Mouse (Mus musculus) spleen, adult 2 months (tissue): Measurements from ENCODE around the gene Col11a1. TPM values are rescaled to one million over a fixed set of nuclear protein-coding genes. Genes with fewer than 3 reads are reported as not detected.

ENCODE experiments used
- DNase-seq, 2 experiments: peaks; one replicate each; pipeline versions ENCODE4 v3.0.0 to v3.0.0-alpha.2; 2012 to 2021; ENCODE audit warnings: low spot score in 2 of 2, low read depth in 1 of 2
- H3K27ac ChIP-seq: fragments of 200-500 bp; 2 replicates; pipeline ENCODE4 v1.5.1; 2012; ENCODE audit warnings: low read length, inconsistent platforms; ENCODE audit not compliant: insufficient read depth
- H3K27me3 ChIP-seq: fragments of 200-500 bp; 2 replicates; pipeline ENCODE4 v1.6.1; 2012; ENCODE audit warnings: mild to moderate bottlenecking, moderate library complexity, low read length, inconsistent platforms; ENCODE audit not compliant: control insufficient read depth, insufficient read depth
- H3K36me3 ChIP-seq: fragments of 200-500 bp; 2 replicates; pipeline ENCODE4 v1.6.1; 2012; ENCODE audit warnings: mild to moderate bottlenecking, low read length, inconsistent platforms; ENCODE audit not compliant: control insufficient read depth, insufficient read depth
- H3K4me1 ChIP-seq: fragments of 200-500 bp; 2 replicates; pipeline ENCODE4 v1.6.1; 2011; ENCODE audit warnings: inconsistent platforms; ENCODE audit not compliant: control insufficient read depth, insufficient read depth, insufficient read length
- H3K4me3 ChIP-seq: fragments of 200-500 bp; 2 replicates; pipeline ENCODE4 v1.5.1; 2011; ENCODE audit warnings: mild to moderate bottlenecking, inconsistent platforms; ENCODE audit not compliant: insufficient read depth, insufficient read length; ENCODE audit errors: extremely low read depth
- CTCF ChIP-seq: fragments of 200-500 bp; IDR thresholded peaks from 2 replicates; pipeline ENCODE4 v1.5.1; 2011; ENCODE audit warnings: mild to moderate bottlenecking, inconsistent platforms; ENCODE audit not compliant: insufficient read depth, insufficient read length, insufficient replicate concordance; ENCODE audit errors: extremely low read depth
- POLR2A ChIP-seq: fragments of 200-500 bp; IDR thresholded peaks from 2 replicates; pipeline ENCODE4 v1.6.1; 2011; ENCODE audit warnings: low read depth, low read length, inconsistent platforms
- WGBS: fragments of 180-500 bp; shearing (Covaris S2); methylation state at CpG from one replicate; pipeline ENCODE4 v1.1.7; 2018; 5-methylcytosine and 5-hydroxymethylcytosine counted together
- polyA plus RNA-seq: library from polyadenylated mRNA; depleted of rRNA; stranded (reverse); fragments of >200 nt; gene quantifications from 2 replicates; pipeline ENCODE4 v1.2.3, GENCODE M21; 2012

Col11a1 gene
- polyA plus RNA-seq, 1 experiment, result 0.07 TPM

GRCm38 (mm10) chr3:114212255-114212654 lies 181.9 kb downstream of the Col11a1 start:
- Histone ChIP-seq H3K27me3 (no peaks in the 10 kb centered on the region), H3K4me3 (no peak overlapping the region), H3K27ac (no peak overlapping the region), H3K4me1 (no peaks in the 10 kb centered on the region), H3K36me3 (no peaks in the 10 kb centered on the region)
- TF ChIP-seq POLR2A, result no peak
- TF ChIP-seq CTCF, result no peak
- DNase-seq, result no peak
- WGBS, result 82% methylated on average over 4 of the region's 4 CpGs

GRCm38 (mm10) chr3:114216105-114216504 lies 185.8 kb downstream of the Col11a1 start:
- no peak for TF ChIP-seq CTCF
- no peak for TF ChIP-seq POLR2A
- Histone ChIP-seq H3K4me3 (no peak overlapping the region), H3K27me3 (no peaks in the 10 kb centered on the region), H3K27ac (no peak overlapping the region), H3K36me3 (no peaks in the 10 kb centered on the region), H3K4me1 (no peaks in the 10 kb centered on the region)
- WGBS, result 79% methylated on average over 5 of the region's 5 CpGs
- no peak for DNase-seq

GRCm38 (mm10) chr3:114229501-114229900 lies 199.2 kb downstream of the Col11a1 start:
- no peak overlapping the region for H3K4me3 ChIP-seq
- TF ChIP-seq POLR2A, result no peak
- no peak for TF ChIP-seq CTCF
- no peaks in the 10 kb centered on the region for H3K36me3 ChIP-seq
- no peaks in the 10 kb centered on the region for H3K4me1 ChIP-seq
- no peaks in the 10 kb centered on the region for H3K27me3 ChIP-seq
- DNase-seq, result no peak
- WGBS, result 49% methylated on average over 1 of the region's 1 CpGs
- H3K27ac ChIP-seq, result no peak overlapping the region
